Mouse (Mus musculus): ENCODE data around the gene Slc38a10.

Slc38a10 gene

GRCm38 (mm10) chr11:120139309-120139731, 11.8 kb downstream of the Slc38a10 start:
- no peak for DNase-seq (ENCODE audit: low spot score in 2 of 2)

GRCm38 (mm10) chr11:120137625-120138004, 13.5 kb downstream of the Slc38a10 start:
- DNase-seq (ENCODE audit: low spot score in 2 of 2), result no peak

- DNase-seq (ENCODE audit: low spot score in 2 of 2), result no peak
These were observed 14.1 kb downstream of the Slc38a10 start for GRCm38 (mm10) chr11:120136796-120137624.

GRCm38 (mm10) chr11:120136195-120136594, 15.0 kb downstream of the Slc38a10 start:
- DNase-seq (ENCODE audit: low spot score in 2 of 2), result no peak

- no peak for DNase-seq (ENCODE audit: low spot score in 2 of 2)
These were observed 16.2 kb downstream of the Slc38a10 start for GRCm38 (mm10) chr11:120134847-120135530.

- DNase-seq (ENCODE audit: low spot score in 2 of 2), result no peak
These were observed 17.0 kb downstream of the Slc38a10 start for GRCm38 (mm10) chr11:120134148-120134547.

- DNase-seq (ENCODE audit: low spot score in 2 of 2), result no peak
These were observed 21.9 kb downstream of the Slc38a10 start for GRCm38 (mm10) chr11:120129281-120129680.

- DNase-seq (ENCODE audit: low spot score in 2 of 2), result no peak
These were observed 24.3 kb downstream of the Slc38a10 start for GRCm38 (mm10) chr11:120126845-120127244.

DNA sequence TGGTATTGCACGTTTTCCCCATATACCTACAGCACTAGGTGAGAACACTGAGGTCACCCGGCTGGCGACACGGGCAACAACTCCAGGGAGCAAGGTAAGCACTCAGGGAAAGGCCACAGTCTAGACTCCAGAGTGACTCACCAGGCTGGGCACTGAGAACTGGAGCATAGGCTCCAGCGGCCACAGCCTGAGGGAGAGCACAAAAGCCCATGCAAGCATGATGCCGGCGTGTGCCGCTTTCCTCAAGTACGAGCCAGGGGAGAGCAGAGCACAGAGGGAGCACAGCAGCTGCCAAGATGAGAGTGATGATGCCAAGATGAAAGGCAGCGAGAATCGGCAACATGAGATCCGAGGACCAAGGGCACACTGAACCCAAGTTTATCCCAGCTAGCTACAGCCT, 29.0 kb downstream of the Slc38a10 start:
- peak in 1 of 2 experiments; percentile 34 for DNase-seq (ENCODE audit: low spot score in 2 of 2)

DNA sequence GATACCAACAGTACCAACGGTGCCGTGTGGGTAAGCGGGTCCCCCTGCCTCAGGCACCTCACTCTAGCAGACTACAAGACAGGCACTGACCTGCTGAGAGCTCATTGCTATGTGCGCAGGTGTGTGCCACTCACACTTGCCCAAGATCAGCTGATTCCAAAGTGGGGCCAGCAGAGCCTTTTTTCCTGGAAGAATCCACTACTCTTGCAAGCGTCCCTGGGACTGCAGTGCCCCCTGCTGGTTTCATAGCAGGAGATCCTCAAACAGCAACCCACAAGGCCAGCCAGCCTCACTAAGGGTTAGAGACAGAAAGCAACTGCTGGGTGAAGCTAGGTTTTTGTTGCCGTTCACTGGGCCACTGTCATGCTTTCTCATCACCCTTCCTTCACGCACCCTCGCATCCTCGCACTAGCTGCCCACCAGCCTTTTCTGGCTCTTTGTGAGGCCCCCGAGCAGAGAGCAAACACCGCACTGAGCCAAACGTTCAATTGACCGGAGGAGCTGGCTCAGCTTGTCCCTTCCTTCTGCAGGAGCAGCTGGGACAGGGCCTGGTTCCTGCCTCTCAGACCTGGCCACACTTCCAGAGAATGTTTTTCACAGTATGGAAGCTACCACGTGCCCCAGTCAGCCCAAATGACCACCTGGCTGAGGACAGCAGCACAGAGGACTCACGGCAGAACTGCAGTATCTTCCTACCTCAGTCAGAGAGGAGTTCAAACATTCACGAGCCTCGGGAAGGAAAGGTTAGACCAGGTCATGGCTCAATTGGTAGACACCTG, 30.3 kb downstream of the Slc38a10 start:
- peak in 1 of 2 experiments; percentile 67 for DNase-seq (ENCODE audit: low spot score in 2 of 2)

DNA sequence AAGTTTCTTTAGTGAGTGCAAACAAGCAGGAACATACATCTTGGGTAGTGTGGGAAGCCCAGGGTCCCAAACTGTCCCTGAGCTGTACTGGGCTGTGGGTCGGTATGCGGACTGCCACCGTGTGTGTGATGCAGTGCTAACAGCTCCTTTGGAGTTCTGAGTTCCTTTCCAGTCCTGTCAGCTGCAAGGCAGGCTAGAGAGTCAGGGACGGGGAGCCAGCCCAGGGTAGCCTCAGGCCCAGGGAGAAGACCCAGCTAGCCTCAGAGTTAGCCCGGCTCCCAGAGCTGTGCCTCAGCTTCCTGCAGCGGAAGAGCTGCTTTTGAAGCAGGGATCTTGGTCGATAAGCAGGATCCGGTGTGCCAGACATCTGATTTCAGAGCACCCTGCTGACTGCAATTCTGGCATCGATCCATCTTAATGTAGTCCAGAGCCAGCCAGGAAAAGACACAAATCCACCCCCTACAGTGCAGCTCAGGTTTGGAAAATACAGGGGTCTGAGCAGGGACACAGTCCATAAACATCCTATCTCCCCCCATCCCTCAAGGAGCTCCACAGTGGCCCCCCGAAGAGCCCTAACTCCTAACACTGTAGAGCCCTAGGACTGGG, 31.1 kb downstream of the Slc38a10 start:
- DNase-seq (ENCODE audit: low spot score in 2 of 2), result no peak

DNA sequence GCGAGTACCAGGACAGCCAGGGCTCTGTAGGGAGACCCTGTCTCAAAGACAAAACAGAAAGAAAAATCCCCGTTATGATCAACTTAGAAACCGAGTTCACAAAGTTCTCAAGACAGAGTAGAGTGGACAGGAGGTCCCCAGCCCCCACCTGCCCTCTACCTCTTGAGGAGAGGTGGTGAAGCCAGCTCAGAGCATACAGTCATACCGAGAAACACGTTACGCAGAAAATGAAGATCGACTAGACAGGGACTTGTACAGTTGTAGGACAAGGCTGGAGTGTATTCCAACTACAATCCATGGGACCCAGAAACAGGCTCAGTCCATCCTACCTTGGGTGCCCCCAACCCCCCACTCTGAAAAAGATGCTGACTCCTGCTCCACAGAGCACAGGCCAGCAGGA, 32.0 kb downstream of the Slc38a10 start:
- DNase-seq (ENCODE audit: low spot score in 2 of 2), result no peak

GRCm38 (mm10) chr11:120117626-120118025, 33.5 kb downstream of the Slc38a10 start:
- DNase-seq (ENCODE audit: low spot score in 2 of 2), result no peak

- DNase-seq (ENCODE audit: low spot score in 2 of 2), result no peak
These were observed 36.5 kb downstream of the Slc38a10 start for GRCm38 (mm10) chr11:120114488-120115215.

DNA sequence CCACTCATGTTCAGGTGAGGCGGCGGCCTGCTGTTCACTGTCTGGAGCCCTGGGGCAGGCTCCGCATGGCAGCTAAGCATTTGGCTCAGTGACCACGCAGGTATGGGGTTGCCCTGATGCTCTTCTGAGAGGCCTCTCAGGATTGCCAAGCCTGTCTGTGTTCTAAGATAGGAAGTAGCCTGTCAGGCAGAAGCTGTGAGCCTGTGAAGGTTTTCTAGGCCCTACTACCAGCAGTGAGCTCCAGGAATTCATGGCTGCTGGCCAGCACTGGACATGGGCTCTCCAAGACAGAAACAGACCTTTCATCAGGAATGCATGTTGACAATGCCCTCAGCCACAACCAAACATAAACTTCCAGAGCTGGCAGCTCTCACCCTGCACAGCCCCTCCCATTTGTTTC, 39.0 kb downstream of the Slc38a10 start:
- DNase-seq (ENCODE audit: low spot score in 2 of 2), result no peak

DNA sequence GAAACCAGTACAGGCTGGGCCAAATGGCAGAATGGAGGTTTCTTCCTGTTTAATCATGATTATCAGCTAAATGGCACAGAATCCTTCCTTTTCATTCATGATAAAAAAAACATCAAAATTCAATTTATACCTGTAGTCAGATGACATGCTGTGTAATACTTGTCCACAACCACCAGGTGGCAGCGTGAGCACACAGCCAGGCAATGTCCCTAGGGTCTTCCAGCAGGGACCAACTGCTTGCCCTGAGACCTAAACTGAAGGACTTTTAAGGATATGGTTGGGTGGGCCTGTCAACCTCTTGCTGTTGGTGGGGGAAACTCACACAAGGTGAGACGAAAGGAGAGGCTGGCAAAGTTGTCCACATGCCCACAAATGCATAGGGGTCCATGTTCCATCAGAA, 40.1 kb downstream of the Slc38a10 start:
- peak; percentile 51 to 73 for DNase-seq (ENCODE audit: low spot score in 2 of 2)

DNA sequence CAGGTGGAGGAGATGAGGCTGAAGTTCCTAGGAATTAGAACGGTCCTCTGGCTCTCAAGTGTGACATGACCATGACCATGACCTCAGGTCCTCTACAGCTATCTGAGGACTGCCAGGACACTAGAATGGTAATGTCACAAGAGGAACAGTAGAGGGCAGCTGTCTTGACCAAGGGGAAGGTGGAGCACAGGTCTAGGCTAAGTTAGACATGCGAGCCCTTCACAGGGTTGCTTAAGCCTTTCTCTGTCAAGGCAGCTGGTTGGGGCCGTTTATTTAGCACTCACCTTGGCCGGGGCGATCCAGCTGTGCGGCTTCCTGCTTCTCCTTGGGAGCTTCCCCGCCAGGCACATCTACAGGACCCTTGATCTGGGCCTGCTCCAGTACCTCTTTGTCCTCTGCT, 40.6 kb downstream of the Slc38a10 start:
- DNase-seq (ENCODE audit: low spot score in 2 of 2), result no peak

- DNase-seq (ENCODE audit: low spot score in 2 of 2), result no peak
These were observed 41.5 kb downstream of the Slc38a10 start for GRCm38 (mm10) chr11:120109558-120110210.

GRCm38 (mm10) chr11:120107796-120108195, 43.4 kb downstream of the Slc38a10 start:
- DNase-seq (ENCODE audit: low spot score in 2 of 2), result no peak

DNA sequence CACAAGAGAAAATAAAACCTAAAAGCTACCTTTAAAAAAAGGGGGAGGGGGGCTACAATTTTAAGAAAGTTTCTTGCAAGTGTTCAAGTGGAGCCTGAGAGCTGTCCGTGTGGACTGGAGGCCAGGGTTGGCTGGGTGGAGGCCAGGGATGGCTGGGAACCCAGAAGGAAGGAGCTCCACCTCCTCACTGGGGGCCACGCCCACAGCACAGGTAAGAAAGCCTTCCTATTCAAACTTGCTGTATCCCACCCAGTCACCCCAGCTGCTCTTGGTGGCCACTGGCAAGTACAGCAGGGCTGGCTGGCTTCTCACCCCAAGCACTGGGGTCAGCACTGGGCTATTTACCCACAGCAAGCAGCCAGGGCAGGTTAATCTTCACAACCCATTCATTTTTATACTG, 44.1 kb downstream of the Slc38a10 start:
- no peak for DNase-seq (ENCODE audit: low spot score in 2 of 2)
